Mouse (Mus musculus): ENCODE measurements around the gene Nlrc5.

GRCm38 (mm10) chr8:94532000-94532399 is 97.8 kb downstream of the Nlrc5 start:
- TF ChIP-seq POLR2A (IDR thresholded peaks at IDR 0.05; ENCODE audit: insufficient read depth, low read length) (no peak), EP300 (IDR thresholded peaks at IDR 0.05; ENCODE audit: insufficient read depth, low read depth, low read length) (no peak)
